Mouse (Mus musculus) kidney, adult 2 months (tissue): Measurements from ENCODE around the gene Mdga1.

Source experiments
- CTCF ChIP-seq: fragments of 200-500 bp; conservative IDR thresholded peaks from 2 replicates; pipeline ENCODE4 v1.5.1; 2011; ENCODE audit warnings: low read depth, mild to moderate bottlenecking, control low read depth, low read length, moderate library complexity, mixed read lengths; ENCODE audit not compliant: insufficient read depth, insufficient read length
- POLR2A ChIP-seq: fragments of 200-500 bp; IDR thresholded peaks from one replicate; pipeline ENCODE4 v1.6.1; 2011; ENCODE audit warnings: low read depth, low read length, control low read depth

DNA sequence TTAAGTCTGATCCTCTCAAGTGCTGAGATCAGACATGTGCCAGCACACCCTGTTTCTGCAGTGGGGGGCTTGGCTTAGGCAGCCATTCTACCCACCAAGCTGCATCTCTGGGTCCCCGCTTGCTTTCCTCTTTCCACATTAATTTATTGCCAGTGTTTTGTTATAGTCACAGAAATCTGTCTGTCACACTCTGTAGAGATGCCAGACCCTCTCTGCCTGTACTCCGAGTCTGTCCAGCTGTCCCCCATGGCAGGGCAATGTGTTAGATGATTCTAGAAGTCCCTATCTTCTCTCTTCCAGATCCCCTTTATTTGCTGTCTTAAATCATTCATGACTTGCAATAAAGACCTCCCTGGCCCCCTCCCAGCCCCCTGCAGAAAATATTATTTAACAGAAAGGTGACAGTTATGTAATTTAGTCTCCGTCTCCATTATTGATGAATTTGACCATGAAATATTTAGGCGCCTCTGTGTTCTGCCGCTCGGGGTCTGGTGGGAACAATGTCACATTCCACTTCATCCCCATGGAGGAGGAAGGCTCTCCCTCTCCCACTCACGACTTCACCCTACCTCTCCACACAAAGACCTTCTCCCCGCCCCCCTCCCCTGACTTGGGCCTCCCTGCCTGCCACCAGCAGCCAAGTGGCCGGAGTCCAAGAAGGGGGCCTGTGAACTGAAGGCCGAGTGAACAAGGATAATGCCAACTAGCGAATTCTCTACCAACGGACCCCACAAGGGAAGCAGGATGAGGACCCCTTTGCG is 50.9 kb downstream of the Mdga1 start:
- TF ChIP-seq CTCF: no peak
- TF ChIP-seq POLR2A: no peak
